Mouse (Mus musculus) liver, embryonic 13.5 days (tissue): Measurements from ENCODE around the gene Tomm20. TPM values are rescaled to one million over a fixed set of nuclear protein-coding genes. Genes with fewer than 3 reads are reported as not detected.
"Not testable (repeated sequence)": the region's sequence is repeated elsewhere in the genome, so short reads cannot be mapped to it uniquely, and the experiment has no call there.

Source experiments
- ATAC-seq: fragments of 200-750 bp; cut with Nextera tagmentation; 2 replicates; pipeline ENCODE4 v1.8.0; 2017; ENCODE audit warnings: low read depth, mild to moderate bottlenecking, moderate number of reproducible peaks, moderate library complexity
- DNase-seq: peaks from one replicate; pipeline ENCODE4 v3.0.0; 2022
- H3K27ac ChIP-seq: fragments of 300-500 bp; sonication (generic); 2 replicates; pipeline ENCODE4 v1.5.1; 2015; ENCODE audit warnings: moderate library complexity, mild to moderate bottlenecking, inconsistent platforms
- H3K27me3 ChIP-seq: fragments of 300-500 bp; sonication (generic); 2 replicates; pipeline ENCODE4 v1.6.1; 2015; ENCODE audit warnings: mild to moderate bottlenecking, inconsistent platforms
- H3K36me3 ChIP-seq: fragments of 300-500 bp; sonication (generic); 2 replicates; pipeline ENCODE4 v1.6.1; 2015; ENCODE audit warnings: mild to moderate bottlenecking, inconsistent platforms
- H3K4me1 ChIP-seq: fragments of 300-500 bp; sonication (generic); replicated peaks from 2 replicates; pipeline ENCODE4 v1.6.1; 2015; ENCODE audit warnings: inconsistent platforms
- H3K4me2 ChIP-seq: fragments of 300-500 bp; sonication (generic); 2 replicates; pipeline ENCODE4 v1.6.1; 2015; ENCODE audit warnings: inconsistent platforms, mild to moderate bottlenecking, moderate library complexity
- H3K4me3 ChIP-seq: fragments of 300-500 bp; sonication (generic); replicated peaks from 2 replicates; pipeline ENCODE4 v1.5.1; 2015; ENCODE audit warnings: mild to moderate bottlenecking, inconsistent platforms
- H3K9ac ChIP-seq: fragments of 300-500 bp; sonication (generic); 2 replicates; pipeline ENCODE4 v1.6.1; 2015; ENCODE audit warnings: mild to moderate bottlenecking, inconsistent platforms
- H3K9me3 ChIP-seq: fragments of 300-500 bp; sonication (generic); replicated peaks from 2 replicates; pipeline ENCODE4 v1.6.1; 2016; ENCODE audit warnings: inconsistent platforms
- WGBS: fragments of 180-500 bp; shearing (Covaris S2); methylation state at CpG from one replicate; pipeline ENCODE4 v1.1.7; 2015; ENCODE audit not compliant: insufficient replicate concordance; 5-methylcytosine and 5-hydroxymethylcytosine counted together
- polyA plus RNA-seq: library from polyadenylated mRNA; unstranded; fragments of >200 nt; fragmentation: Nextera tagmentation; extraction: Ambion mirVana; gene quantifications from 2 replicates; pipeline ENCODE4 v1.2.1, GENCODE M21; 2015

Tomm20 gene
- polyA plus RNA-seq, 1 experiment from 2014 or later: 202 TPM

- H3K9me3 ChIP-seq, H3K4me1 ChIP-seq, H3K27me3 ChIP-seq, H3K4me2 ChIP-seq, H3K27ac ChIP-seq, H3K36me3 ChIP-seq, ATAC-seq, DNase-seq, H3K4me3 ChIP-seq, H3K9ac ChIP-seq: not testable (repeated sequence)
- WGBS: 74% methylated on average over 1 of the region's 1 CpGs
Observed at GRCm38 (mm10) chr8:126882586-126882985, 63.1 kb downstream of the Tomm20 start.

GRCm38 (mm10) chr8:126881641-126882140, 64.0 kb downstream of the Tomm20 start:
- Histone ChIP-seq H3K27me3 (no peaks in the 10 kb centered on the region), H3K9me3 (no peaks in the 10 kb centered on the region), H3K27ac (no peak overlapping the region), H3K36me3 (no peaks in the 10 kb centered on the region), H3K4me1 (peaks cover under 1% of the 10 kb centered on the region; the same call in 1 of the 2 replicates), H3K9ac (no peak overlapping the region), H3K4me2 (no peak overlapping the region), H3K4me3 (no peak overlapping the region)
- WGBS: 56% methylated on average over 4 of the region's 4 CpGs
- DNase-seq: no peak
- ATAC-seq: no peak

Other genes starting within 250 kb of the Tomm20 start
- 16.5 and 19.2 TPM in 2 replicates for gene Rbm34, start 25.2 kb upstream of the Tomm20 start, polyA plus RNA-seq
- 5.4 and 5.6 TPM in 2 replicates for gene Pard3, start 118.0 kb upstream of the Tomm20 start, polyA plus RNA-seq